Mouse (Mus musculus) neural tube, embryonic 11.5 days (tissue): ENCODE data around the gene Dmkn. TPM values are rescaled to one million over a fixed set of nuclear protein-coding genes. Genes with fewer than 3 reads are reported as not detected.

Experiments
- ATAC-seq: fragments of 200-750 bp; cut with Nextera tagmentation; 2 replicates; pipeline ENCODE4 v1.8.0; 2017; ENCODE audit warnings: moderate number of reproducible peaks, mild to moderate bottlenecking, moderate TSS enrichment, moderate library complexity; ENCODE audit not compliant: insufficient read depth, low FRiP score, low TSS enrichment
- DNase-seq: peaks from one replicate; pipeline ENCODE4 v3.0.0-alpha.2; 2015; ENCODE audit warnings: low spot score
- H3K27ac ChIP-seq: fragments of 300-500 bp; sonication (generic); 2 replicates; pipeline ENCODE4 v1.5.1; 2014; ENCODE audit warnings: low read depth, mild to moderate bottlenecking, low read length
- H3K27me3 ChIP-seq: fragments of 300-500 bp; sonication (generic); 2 replicates; pipeline ENCODE4 v1.6.1; 2014; ENCODE audit warnings: mild to moderate bottlenecking, low read length, mixed read lengths; ENCODE audit not compliant: control insufficient read depth, insufficient read depth
- H3K36me3 ChIP-seq: fragments of 300-500 bp; sonication (generic); 2 replicates; pipeline ENCODE4 v1.6.1; 2014; ENCODE audit warnings: mild to moderate bottlenecking, low read length, moderate library complexity, mixed read lengths; ENCODE audit not compliant: control insufficient read depth, insufficient read depth
- H3K4me1 ChIP-seq: fragments of 300-500 bp; sonication (generic); 2 replicates; pipeline ENCODE4 v1.6.1; 2014; ENCODE audit warnings: low read length, mixed read lengths; ENCODE audit not compliant: control insufficient read depth, insufficient read depth
- H3K4me2 ChIP-seq: fragments of 300-500 bp; sonication (generic); 2 replicates; pipeline ENCODE4 v1.6.1; 2014; ENCODE audit warnings: low read depth, mild to moderate bottlenecking, moderate library complexity
- H3K4me3 ChIP-seq: fragments of 300-500 bp; sonication (generic); 2 replicates; pipeline ENCODE4 v1.5.1; 2014; ENCODE audit warnings: low read depth, low read length
- H3K9ac ChIP-seq: fragments of 300-500 bp; sonication (generic); 2 replicates; pipeline ENCODE4 v1.6.1; 2014; ENCODE audit warnings: mild to moderate bottlenecking, low read length
- H3K9me3 ChIP-seq: fragments of 300-500 bp; sonication (generic); 2 replicates; pipeline ENCODE4 v1.6.1; 2016; ENCODE audit warnings: low read length; ENCODE audit not compliant: control insufficient read depth
- WGBS: fragments of 180-500 bp; shearing (Covaris S2); extraction: QIAGEN DNeasy Blood & Tissue Kit; methylation state at CpG from one replicate; pipeline ENCODE4 v1.1.7; 2014; 5-methylcytosine and 5-hydroxymethylcytosine counted together
- polyA plus RNA-seq: library from polyadenylated mRNA; unstranded; fragments of >200 nt; fragmentation: Nextera tagmentation; extraction: Ambion mirVana; gene quantifications from 2 replicates; pipeline ENCODE4 v1.2.1, GENCODE M21; 2014

The Dmkn gene
- not detected in 2 replicates for polyA plus RNA-seq

DNA sequence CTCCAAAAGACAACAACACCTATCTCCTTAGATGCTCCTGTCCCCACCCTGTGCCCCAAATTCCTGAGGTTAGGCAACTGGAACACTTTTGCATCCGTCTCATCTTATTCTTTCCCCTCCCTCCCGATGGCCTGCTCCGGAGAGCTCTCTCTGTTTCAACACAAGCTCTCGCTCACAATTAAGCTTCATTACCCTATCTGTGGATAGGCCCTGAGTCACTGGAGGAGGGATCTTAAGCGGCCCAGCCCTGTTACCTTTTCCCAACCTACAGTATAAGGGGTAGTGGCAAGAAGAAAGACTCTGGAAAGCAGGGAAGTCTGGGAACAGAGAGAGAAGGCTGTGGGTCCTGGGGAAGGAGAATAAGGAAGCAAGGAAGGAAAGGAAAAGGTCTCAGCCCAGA is at the start of gene Dmkn:
Gene Dmkn, plus strand, starts transcription at position 301 of the 400 bp plus-strand sequence.
- Histone ChIP-seq H3K27me3 (no peaks in the 10 kb centered on the region), H3K4me2 (no peak within 1 kb of the TSS), H3K27ac (no peak within 1 kb of the TSS), H3K9me3 (no peaks in the 10 kb centered on the region), H3K9ac (no peak within 1 kb of the TSS), H3K4me3 (no peak within 1 kb of the TSS), H3K4me1 (no peaks in the 10 kb centered on the region), H3K36me3 (no peaks in the 10 kb centered on the region)
- DNase-seq (no peak), ATAC-seq (no peak)
- WGBS: 46% methylated on average over 5 of the region's 5 CpGs

DNA sequence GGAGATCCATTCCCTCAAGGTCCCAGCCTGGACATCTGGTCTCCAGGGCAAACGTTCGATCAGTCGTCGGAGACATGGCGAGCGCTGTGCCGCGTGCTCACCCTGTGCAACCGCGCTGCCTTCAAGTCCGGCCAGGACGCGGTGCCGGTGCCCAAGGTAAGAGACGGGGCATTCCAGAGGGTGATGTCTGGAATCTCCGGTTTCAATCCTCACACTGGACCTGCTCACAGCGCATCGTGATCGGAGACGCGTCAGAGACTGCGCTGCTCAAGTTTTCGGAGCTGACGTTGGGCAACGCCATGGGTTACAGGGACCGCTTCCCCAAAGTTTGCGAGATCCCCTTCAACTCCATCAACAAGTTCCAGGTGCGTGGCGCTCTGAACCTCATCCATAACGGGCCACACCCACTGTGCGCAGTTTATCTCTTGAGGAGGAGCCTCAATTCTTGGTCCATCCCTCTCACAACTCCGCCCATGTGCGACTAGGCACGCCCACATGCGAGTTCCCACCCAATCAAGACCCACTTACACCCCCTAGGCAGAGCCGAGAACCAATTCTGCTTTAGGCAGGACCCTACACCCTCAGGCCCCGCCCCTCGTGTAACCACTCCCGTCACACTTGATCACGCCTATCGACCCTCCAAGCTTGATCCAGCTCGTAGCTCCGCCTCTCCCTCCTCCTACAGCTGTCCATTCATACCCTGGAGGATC is 46.4 kb upstream of the Dmkn start:
- Histone ChIP-seq H3K36me3 (no peaks in the 10 kb centered on the region), H3K4me1 (no peaks in the 10 kb centered on the region; the same call in 1 of the 2 replicates), H3K27me3 (0 out of 2 replicates have a peak, but pooled peaks cover 4% of the 10 kb centered on the region), H3K4me2 (peak overlapping the region; percentile 43), H3K4me3 (peak overlapping the region; percentile 11), H3K27ac (no peak overlapping the region), H3K9ac (no peak overlapping the region), H3K9me3 (no peaks in the 10 kb centered on the region)
- 3% methylated on average over 43 of the region's 43 CpGs for WGBS
- ATAC-seq (peak; percentile 85), DNase-seq (peak; percentile 84)

DNA sequence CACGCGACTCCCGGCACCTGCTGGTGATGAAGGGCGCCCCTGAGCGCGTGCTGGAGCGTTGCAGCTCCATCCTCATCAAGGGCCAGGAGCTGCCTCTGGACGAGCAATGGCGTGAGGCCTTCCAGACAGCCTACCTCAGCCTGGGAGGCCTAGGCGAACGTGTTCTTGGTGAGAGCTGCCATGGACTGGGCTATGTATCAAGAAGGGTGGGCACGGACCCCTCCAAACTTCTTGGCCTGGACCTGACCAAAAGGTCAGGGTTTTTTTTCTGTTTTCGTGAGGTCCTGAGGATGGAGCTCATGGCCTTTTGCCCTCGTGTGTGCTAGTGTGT is 45.9 kb upstream of the Dmkn start:
- no peaks in the 10 kb centered on the region for H3K36me3 ChIP-seq
- DNase-seq: no peak
- WGBS: 10% methylated on average over 14 of the region's 14 CpGs
- H3K27ac ChIP-seq: no peak overlapping the region
- H3K4me3 ChIP-seq: peak overlapping the region; percentile 11
- no peak overlapping the region for H3K9ac ChIP-seq
- H3K9me3 ChIP-seq: no peaks in the 10 kb centered on the region
- no peaks in the 10 kb centered on the region; the same call in 1 of the 2 replicates for H3K4me1 ChIP-seq
- peak overlapping the region; percentile 43 for H3K4me2 ChIP-seq
- H3K27me3 ChIP-seq: 0 out of 2 replicates have a peak, but pooled peaks cover 4% of the 10 kb centered on the region
- no peak; the same call in 1 of the 2 replicates for ATAC-seq

DNA sequence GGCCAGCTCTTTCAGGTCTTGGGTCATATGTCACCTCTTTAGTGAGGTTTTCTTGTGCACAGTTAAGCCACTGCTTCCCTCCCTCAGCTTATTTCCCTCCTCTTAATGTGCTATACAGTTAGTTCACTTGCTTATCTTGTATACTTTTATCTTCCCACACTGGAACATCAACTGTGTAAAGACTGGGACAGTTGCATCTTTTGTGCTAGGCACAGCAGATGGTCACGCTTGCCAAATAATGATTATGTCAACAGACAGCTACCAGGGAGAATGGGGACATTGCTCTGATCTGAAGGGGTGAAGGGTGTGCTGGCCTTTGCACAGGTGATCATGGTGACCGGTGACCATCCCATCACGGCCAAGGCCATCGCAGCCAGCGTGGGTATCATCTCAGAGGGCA is 43.9 kb upstream of the Dmkn start:
- 92% methylated on average over 5 of the region's 5 CpGs for WGBS
- Histone ChIP-seq H3K9ac (no peak overlapping the region), H3K9me3 (no peaks in the 10 kb centered on the region), H3K4me3 (no peak overlapping the region), H3K27ac (no peak overlapping the region), H3K36me3 (no peaks in the 10 kb centered on the region), H3K27me3 (0 out of 2 replicates have a peak, but pooled peaks cover 4% of the 10 kb centered on the region), H3K4me2 (no peak overlapping the region), H3K4me1 (no peaks in the 10 kb centered on the region; the same call in 1 of the 2 replicates)
- ATAC-seq: no peak
- DNase-seq: no peak

DNA sequence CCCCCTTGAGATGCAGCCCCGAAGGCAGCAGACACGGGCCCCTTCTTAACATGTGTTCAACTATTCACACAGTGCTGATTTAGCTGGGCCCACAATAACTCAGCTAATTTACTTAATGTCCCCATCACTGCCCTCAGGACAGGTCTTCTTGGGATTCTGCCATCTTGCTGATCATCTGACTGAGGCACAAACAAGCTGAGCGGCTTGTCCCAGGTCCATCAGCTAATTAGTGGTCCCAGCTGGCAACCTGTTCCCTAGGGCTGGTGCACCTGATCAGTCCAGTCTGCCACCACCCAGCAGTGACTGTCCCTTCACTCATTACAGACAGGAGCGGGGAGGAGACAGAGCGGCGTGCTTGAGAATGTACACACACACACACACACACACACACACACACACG is 42.3 kb upstream of the Dmkn start:
- Histone ChIP-seq H3K9ac (no peak overlapping the region), H3K36me3 (no peaks in the 10 kb centered on the region), H3K4me2 (no peak overlapping the region), H3K27me3 (0 out of 2 replicates have a peak, but pooled peaks cover 4% of the 10 kb centered on the region), H3K4me1 (no peaks in the 10 kb centered on the region; the same call in 1 of the 2 replicates), H3K27ac (no peak overlapping the region), H3K4me3 (no peak overlapping the region), H3K9me3 (no peaks in the 10 kb centered on the region)
- no peak for DNase-seq
- WGBS: 83% methylated on average over 7 of the region's 7 CpGs
- ATAC-seq: no peak

DNA sequence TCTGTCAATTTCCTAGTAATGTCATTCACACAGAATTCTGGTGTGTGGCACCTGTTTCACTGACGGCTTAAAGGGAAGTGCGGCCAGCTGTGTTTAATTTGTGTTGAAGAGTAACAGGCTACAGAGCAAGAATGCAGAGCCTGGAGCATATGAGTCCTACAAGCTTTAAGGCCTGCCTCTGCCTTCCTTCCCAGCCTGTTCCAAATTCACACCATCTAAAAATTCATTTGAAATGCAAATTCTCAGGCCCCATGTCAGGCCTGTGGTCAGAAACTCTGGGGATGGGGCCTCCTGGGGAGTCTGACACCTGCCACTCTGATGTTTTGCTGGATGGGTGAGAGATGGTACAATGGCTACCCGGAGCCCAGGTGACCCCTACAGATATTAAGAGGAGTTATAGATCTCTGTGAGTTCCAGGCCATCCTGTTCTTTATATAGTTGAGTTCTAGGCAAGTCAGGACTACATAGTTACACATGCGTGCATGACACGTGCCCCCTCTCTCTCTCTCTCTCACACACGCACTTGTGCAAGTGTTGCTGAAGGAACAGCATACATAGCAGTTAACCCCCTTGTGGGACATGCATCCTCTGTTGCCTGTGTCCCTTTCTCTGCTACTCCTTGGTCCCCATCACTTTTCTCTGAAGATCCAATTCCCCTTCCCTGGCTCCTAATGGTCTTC is 40.1 kb upstream of the Dmkn start:
- Histone ChIP-seq H3K9me3 (no peaks in the 10 kb centered on the region), H3K27me3 (no peaks in the 10 kb centered on the region), H3K9ac (no peak overlapping the region), H3K4me1 (peaks cover 3% of the 10 kb centered on the region), H3K4me2 (no peak overlapping the region), H3K36me3 (no peaks in the 10 kb centered on the region; the same call in 1 of the 2 replicates), H3K27ac (no peak overlapping the region), H3K4me3 (no peak overlapping the region)
- 79% methylated on average over 6 of the region's 6 CpGs for WGBS
- ATAC-seq (no peak), DNase-seq (no peak)

DNA sequence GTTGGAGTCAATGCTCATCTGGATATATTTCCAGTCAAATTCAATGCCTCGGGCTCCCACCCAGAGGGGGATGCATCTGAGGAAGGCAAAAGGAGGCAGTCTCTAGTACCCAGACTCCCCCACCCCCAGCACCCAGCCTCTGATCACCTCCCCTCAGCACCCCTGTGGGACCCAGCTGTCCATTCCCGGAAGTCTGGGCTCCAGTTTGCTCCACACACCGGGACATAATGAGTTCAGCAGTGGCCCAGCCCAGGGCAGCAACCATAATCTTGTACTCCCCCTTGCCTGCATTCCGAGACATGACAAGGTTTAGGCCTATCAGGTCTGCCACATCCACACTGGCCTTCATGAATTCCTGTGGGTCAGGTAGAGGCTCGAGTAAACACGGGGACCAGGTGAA is 35.3 kb upstream of the Dmkn start:
- H3K27ac ChIP-seq: no peak overlapping the region
- no peaks in the 10 kb centered on the region for H3K27me3 ChIP-seq
- DNase-seq (no peak), ATAC-seq (no peak)
- no peaks in the 10 kb centered on the region for H3K9me3 ChIP-seq
- 85% methylated on average over 6 of the region's 6 CpGs for WGBS
- H3K4me3 ChIP-seq: peak overlapping the region; percentile 87
- H3K4me2 ChIP-seq: peak overlapping the region; percentile 60
- no peak overlapping the region for H3K9ac ChIP-seq
- H3K36me3 ChIP-seq: no peaks in the 10 kb centered on the region; the same call in 1 of the 2 replicates
- peaks cover 14% of the 10 kb centered on the region for H3K4me1 ChIP-seq

DNA sequence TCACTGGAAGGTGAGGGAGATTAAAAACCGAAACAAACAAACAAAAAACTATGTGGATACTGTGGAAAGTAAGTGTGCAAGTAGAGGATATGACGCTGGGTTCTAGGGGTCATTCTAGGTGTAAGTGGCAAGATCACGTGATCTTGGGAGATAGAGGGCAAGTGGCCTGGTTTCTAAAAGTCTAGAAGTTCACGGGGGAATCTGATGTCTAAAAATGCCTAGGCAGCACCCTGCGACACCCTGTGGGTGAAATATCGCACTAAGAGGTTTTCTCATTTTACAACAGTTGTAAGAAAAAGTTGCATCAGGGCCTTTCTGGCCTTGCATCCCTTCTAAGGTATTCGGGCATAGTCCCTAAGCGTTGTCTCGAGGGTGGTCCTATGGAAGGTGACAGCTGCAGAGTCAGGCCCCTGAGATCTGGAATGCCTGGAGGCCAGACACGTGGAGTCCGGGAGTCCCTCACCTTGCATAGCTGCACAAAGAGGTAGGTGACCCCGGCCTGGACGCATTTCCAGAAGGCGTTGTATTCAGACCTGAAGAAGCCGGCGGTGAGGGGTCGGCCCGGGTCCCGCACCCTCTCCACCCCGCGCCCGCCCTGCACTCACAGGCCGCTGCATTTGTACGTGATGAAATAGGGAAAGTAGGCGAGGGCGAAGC is 34.7 kb upstream of the Dmkn start:
- Histone ChIP-seq H3K36me3 (no peaks in the 10 kb centered on the region; the same call in 1 of the 2 replicates), H3K4me2 (peak overlapping the region; percentile 60), H3K4me3 (peak overlapping the region; percentile 87), H3K9ac (peak overlapping the region; percentile 80), H3K27me3 (no peaks in the 10 kb centered on the region), H3K9me3 (no peaks in the 10 kb centered on the region), H3K4me1 (peaks cover 14% of the 10 kb centered on the region), H3K27ac (0 out of 2 replicates have a peak overlapping the region, but pooled peaks have one; percentile 2)
- DNase-seq (no peak), ATAC-seq (peak; percentile 59)
- 10% methylated on average over 26 of the region's 26 CpGs for WGBS
